Mouse (Mus musculus) embryo, embryonic 10 days (tissue): ENCODE measurements around the gene Scgb2a2.
"Not testable (repeated sequence)": the region's sequence is repeated elsewhere in the genome, so short reads cannot be mapped to it uniquely, and the experiment has no call there.

Experiments
- DNase-seq: peaks from one replicate; pipeline ENCODE4 v3.0.0-alpha.2; 2015; ENCODE audit warnings: low spot score

Gene Scgb2a2

DNA sequence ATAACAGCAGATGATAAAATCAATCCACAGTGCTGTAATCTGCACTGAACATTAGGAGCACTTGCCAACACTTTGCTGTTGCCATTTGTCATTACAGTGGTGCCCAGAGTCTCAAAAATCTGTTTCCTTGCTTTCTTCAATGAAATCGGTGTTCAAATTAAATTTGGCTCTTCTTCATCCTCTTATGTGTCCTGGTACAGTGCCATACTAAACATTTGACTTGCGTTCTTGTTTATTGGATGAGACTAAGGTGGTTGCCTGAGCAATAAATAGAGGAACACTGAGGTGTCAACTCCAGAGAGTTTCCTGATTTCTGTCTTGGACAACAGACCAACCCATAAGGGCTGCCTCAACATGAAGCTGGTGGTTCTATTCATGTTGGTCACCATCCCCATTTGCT, at the start of gene Scgb2a2:
Scgb2a2 (plus strand) TSS at position 301 of the 400 bp plus-strand sequence.
- DNase-seq, result no peak

DNA sequence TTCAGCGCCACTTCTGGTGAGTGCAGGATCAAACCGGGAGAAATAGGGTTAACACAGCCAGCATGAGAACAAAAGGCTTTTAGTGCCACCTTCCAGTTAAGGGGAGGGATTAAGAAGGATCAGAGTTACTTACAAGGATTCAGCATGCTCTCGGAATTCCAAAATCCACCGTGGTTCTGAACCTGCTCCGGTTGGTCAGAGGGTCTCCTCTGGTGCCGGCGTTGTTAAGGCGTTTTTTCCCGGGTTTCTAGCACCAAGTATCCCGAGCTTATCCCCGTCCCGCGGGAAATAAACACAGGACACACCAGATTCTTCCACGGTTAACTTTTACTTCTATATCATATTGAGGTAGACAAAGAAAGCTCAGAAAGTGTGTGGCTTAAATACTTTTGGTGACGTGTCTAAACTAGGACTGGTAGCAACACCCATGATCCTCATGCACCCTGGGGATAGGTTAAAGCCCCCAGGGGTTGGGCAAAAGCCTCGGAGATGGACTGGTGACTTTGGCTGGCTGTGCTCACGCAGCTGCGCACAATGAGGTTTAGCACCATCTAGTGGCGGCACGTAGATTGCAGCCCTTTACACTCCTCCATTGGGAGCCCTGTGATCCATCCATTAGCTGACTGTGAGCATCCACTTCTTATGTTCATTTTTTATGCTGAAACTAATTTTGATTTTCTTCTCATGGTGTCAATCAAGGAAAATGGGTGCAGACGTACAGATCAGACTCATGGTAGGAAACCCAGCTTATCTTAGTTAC, 10.6 kb upstream of the Scgb2a2 start:
- not testable (repeated sequence) for DNase-seq

DNA sequence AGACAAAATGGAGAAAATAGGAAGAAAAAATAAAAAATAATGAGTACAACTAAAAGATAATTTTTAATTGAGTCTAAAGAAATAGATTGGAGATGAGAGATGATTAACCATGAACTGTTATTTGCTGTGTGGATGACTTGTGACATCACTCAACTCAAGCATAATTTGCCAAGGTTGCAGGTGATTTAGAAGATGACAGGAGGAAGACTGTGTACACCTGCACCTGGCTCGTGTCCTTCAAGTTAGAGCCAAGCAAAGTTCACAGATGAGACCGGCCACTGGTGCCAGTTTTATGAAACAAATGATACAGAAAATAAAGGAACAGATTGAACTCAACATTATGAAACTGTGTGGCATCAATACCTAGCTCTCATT, 10.0 kb upstream of the Scgb2a2 start:
- no peak for DNase-seq

DNA sequence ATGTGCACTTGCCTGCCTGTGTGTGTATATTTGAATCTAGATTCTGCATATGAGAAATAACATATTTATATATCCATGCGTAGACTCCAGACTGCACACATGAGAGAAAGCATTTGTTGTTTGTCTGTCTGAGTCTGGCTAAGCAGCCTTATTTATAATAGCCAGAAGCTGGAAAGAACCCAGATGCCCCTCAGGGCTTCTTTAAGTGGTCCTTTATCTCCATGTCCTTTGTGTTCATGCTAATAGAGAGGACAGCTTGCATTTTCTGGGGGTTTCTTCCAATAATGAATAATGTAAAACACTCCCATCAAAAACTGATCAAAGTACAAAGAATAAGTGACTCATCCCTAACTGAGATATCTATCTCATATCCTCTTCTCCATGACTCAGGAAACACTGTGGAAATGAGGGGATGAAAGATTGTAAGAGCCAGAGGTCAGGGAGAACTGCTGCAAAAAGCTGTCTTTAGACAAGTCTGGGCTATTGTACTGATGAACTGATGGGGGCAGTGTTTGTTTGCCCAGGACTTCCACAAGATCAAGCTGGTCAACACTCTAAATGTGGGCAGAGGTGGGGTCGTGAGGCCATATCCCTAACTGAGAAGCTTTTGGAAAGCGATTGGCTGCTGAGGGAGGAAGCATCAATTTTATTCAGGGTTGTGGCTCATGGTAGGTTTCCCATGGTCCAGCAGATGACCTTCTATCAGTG, 2.2 kb downstream of the Scgb2a2 start:
- DNase-seq, result not testable (repeated sequence)

DNA sequence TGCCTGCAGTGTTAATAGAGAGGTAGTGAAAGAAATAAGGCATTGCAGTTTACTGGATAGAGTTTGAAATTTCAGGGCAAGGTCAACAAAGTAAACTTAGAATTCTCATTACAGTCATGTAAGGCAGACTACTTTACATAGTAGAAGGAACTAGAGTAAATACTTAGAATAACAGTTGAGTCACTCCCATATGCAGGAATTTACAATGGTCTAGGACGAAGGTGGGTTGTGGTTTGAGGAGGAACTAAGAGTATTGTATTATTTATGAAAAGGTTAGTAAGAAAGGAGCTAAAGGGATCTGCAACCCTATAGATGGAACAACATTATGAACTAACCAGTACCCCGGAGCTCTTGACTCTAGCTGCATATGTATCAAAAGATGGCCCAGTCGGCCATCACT, 13.5 kb downstream of the Scgb2a2 start:
- not testable (repeated sequence) for DNase-seq

DNA sequence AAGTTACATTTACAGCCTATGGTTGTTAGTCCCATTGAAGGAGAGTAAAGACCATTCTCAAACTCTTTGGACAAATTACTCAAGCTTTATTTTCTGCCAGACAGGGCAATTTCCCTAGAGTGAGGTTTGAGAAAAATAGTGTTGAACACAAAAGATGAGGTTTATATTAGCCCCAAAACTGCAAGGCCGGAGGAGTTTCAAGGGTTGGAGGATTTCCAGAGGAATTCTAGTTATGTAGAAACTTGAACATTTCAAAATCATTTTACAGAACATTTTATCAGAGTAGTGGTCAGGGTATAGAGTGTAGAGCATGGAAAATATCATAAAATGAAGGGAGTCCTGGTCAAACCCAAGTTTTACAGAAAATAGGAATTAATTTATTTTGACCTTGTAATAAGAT, 17.5 kb downstream of the Scgb2a2 start:
- no peak for DNase-seq

DNA sequence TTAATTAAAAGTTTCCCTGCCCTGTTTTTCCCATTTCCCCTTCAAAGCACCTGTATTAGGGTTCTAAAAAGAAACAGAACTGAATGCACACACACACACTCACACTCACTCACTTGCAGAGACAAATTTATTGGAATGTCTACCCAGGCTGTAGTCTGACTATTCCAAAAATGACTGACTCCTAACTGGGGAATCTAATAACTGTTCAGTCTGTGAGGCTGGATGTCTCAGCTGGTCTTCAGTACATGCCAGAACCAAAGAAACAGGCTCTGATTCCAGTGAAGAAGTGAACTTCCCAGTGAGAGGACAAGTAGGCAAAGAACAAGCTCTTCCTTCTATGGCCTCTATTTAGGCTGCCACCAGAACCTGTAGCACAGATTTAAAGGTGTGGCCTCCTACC, 18.1 kb downstream of the Scgb2a2 start:
- DNase-seq, result no peak

DNA sequence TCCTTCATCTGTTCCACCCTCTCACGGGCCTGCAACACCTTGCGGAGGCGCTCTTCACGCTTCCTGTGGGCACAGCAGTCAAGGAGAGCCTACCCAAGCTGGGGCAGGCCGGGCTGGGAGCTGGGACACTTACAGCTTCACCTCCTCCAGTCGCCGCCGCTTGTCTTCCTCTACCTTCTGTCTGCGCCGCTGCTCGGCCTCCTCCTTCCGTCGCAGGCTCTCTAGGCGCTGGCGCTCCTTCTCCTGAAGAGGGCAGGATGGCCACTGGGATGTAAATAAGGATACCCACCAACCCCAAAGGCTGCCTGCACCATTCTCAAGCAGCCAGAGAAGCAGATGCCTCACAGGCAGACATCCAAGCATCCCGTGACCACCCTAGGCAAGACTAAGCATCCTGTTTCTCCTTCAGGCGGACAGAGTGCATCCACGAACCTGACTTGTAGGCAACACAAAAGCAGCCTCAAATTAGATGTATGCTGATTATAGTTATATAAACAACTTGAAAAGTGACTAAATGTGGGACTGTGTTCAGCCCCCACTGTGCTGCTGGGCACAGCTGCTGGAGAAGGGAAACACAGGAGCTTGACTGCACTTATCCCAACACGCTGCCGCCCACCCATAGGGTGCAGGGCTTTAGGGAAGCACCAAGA, 30.9 kb downstream of the Scgb2a2 start:
- no peak for DNase-seq

DNA sequence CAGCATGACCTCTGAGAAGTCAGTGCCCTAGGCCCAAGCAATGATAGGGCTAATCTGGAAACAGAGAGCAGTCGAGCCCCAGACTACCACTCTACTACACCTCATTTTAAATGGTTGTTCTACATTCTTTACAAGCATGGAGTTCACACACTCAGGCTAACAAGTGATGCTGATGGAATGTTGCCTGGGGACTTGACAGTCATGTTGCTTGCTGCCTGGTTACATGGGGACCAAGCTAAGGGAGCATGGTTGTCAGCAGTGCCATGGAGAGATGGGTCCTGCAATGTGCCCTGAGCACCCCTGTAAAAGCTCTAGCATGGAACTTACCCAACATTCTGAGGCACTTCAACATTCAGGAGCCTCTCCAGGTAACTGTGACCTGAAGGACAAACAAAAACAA, 39.0 kb downstream of the Scgb2a2 start:
- DNase-seq, result no peak

DNA sequence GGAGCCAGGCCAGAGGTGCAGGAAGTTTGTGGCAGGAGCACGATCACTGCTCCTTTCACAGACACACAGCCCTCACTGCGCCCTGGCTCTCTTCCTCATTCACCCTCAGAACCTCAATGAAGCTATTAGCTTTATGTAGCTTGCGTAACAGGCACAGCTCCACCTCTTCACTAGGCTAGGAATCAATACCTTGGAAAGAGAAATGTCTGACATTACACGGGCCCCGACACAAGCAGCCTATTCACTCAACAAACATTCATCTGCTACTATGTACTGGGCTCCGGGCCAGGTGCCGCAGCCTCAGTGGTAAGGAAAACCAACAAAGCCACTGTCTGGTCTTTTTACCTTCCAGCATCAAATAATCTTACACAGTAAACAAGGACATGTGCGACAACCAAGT, 39.4 kb downstream of the Scgb2a2 start:
- no peak for DNase-seq

DNA sequence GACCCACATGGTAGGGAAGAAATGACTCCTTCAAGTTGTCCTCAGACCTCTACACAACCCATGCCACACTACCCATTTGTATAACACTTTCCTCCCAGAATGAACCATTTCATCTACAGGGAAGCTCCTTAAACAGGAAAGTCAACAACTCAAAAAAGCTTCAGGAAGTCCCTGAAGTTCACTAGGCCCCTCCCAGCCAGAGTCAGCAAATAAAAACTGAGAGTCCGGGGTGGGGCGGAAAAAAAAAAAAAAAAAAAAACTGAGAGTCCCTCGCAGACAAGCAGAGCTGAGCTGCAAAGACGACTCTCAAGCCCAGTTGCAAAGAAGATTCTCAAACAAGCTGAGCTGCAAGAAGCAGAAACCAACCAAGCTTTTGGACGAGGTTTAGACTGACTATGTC, 48.7 kb downstream of the Scgb2a2 start:
- no peak for DNase-seq

DNA sequence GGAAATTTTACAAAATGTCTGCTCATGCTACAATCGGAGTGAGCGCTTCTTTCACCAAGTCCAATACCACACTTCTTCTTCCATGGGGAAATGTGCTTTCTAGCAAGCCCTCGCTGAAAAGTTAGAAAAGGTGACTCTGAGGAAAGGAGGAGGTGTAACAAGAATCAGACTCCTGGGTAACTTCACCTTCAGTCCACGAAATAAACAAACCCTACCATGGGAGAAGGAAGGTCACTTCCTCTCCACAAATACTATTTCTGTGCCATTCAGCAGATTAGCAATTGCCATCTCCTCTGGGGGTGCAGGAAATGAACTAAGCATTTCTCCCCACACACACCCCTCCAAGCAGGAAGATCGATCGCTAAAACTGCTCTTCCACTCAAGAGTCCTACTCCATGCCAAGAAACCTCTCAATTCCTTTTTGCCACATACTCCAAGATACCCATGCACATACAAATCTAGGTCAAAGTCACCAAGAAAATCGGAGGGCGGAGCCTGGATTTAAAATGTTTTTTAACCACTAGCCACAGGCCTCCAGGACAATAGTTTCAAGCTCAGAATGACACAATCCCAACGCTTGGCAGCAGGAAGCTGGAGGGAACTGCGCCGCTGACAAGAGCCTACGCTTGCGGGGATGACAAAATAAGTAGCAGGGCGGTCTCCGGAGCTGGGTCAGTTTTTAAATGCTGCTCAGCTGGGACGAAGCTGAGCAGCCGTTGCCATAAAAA, 51.1 kb downstream of the Scgb2a2 start:
- peak; percentile 35 for DNase-seq

DNA sequence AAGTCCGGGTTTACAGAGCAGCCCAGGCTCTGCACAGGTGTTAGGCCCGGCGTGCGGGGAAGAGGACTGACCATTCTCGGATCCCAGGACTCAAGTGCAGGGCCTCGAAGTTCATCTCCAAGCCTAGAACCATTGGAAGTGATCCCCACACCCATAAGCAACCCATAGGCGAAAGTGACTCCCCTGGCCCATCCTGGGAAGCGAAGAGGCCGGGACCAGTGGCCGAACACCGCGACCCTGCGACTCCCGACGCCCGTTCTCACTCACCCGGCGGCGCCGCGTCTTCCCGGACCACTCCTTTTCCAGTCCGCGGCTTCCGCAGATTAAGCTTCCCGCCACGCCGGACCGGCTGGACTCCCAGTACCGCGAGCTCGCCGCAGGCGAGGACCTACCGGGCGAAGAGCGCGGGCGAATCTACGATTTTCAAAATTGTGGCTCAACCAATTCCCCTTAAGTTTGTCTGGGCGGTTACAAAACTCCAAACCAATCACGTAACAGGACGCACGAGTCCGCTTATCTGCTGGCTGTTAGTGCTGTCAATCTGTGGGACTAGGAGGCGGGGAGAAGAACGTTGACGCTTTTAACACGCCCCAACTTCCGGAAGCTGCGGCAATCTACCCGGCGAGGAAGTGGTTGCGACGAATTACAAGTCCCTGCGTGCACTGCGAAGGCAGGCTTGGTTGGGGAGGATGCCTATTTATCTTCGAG, 51.9 kb downstream of the Scgb2a2 start, which contains the start of gene Incenp:
Incenp (minus strand) TSS at position 480 of the 708 bp plus-strand sequence.
- DNase-seq, result peak; percentile 98

DNA sequence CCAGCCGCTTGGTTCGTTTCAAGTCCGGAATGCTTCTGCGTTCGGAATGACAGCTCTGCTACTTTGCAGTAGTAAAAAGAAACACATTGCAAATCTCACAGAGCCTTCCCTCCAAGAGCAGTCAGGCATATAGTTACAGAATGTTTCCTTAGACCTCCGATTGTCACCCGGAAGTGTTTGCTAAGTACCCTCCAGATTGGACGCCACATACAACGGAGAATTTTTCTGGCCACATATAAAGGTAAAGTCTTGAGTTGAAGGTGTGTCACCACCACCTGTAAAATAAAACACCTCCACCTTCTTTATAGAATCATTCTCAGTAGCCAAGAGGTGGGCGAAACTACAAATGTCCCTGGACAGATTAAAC, 52.4 kb downstream of the Scgb2a2 start:
- DNase-seq, result no peak

DNA sequence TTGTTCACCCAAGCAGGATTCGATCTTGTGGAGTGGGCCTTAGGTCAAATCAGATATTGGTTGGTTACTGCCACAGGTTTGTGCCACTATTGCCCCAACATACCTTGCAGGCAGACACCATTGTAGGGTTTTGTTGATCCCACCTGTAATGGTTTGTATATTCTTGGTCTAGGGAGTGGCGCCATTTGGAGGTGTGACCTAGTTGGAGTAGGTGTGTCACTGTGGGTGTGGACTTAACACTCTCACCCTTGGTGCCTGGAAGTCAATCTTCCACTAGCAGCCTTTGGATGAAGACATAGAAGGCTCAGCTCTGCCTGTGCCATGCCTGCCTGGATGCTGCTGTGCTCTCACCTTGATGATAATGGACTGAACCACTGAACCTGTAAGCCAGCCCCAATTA, 53.3 kb downstream of the Scgb2a2 start:
- DNase-seq, result not testable (repeated sequence)
